Mouse (Mus musculus): ENCODE results near the gene Trio. TPM values are rescaled to one million over a fixed set of nuclear protein-coding genes. Genes with fewer than 3 reads are reported as not detected.

The Trio gene
- polyA plus RNA-seq, 1 experiment from 2014 or later: 48.5 TPM

- H3K27ac ChIP-seq: no peak overlapping the region
- peaks cover 75% of the 10 kb centered on the region for H3K4me1 ChIP-seq
Observed at GRCm38 (mm10) chr15:27790699-27791098, 234.9 kb downstream of the Trio start.

GRCm38 (mm10) chr15:27789325-27789724 is 236.3 kb downstream of the Trio start:
- Histone ChIP-seq H3K4me3 (no peak overlapping the region), H3K9me3 (replicated peaks) (no peaks in the 10 kb centered on the region), H3K4me2 (replicated peaks) (no peak overlapping the region; the same call in 1 of the 2 replicates), H3K27me3 (no peaks in the 10 kb centered on the region), H3K4me1 (peaks cover 84% of the 10 kb centered on the region), H3K36me3 (no peaks in the 10 kb centered on the region), H3K27ac (peak overlapping the region; percentile 93), H3K9ac (no peak overlapping the region)
- 64% methylated on average over 3 of the region's 3 CpGs for WGBS
- ATAC-seq (ENCODE audit: low FRiP score): no peak

More at GRCm38 (mm10) chr15:27790699-27791098, 234.9 kb downstream of the Trio start:
- no peak for ATAC-seq (ENCODE audit: low FRiP score)
- no peaks in the 10 kb centered on the region for H3K27me3 ChIP-seq
- no peaks in the 10 kb centered on the region for H3K36me3 ChIP-seq
- H3K4me2 ChIP-seq (replicated peaks): no peak overlapping the region
- H3K9ac ChIP-seq: no peak overlapping the region
- 91% methylated on average over 6 of the region's 6 CpGs for WGBS
- H3K4me3 ChIP-seq: no peak overlapping the region
- no peaks in the 10 kb centered on the region for H3K9me3 ChIP-seq (replicated peaks)

- WGBS: 34% methylated on average over 17 of the region's 17 CpGs
- Histone ChIP-seq H3K36me3 (no peaks in the 10 kb centered on the region), H3K9ac (peak overlapping the region; percentile 56), H3K4me1 (peaks cover 85% of the 10 kb centered on the region), H3K27ac (peak overlapping the region; percentile 93), H3K4me2 (replicated peaks) (peak overlapping the region; percentile 41), H3K27me3 (no peaks in the 10 kb centered on the region), H3K4me3 (peak overlapping the region; percentile 32), H3K9me3 (replicated peaks) (no peaks in the 10 kb centered on the region)
- ATAC-seq (ENCODE audit: low FRiP score): peak; percentile 21
Observed at GRCm38 (mm10) chr15:27788122-27788759, 237.4 kb downstream of the Trio start.

GRCm38 (mm10) chr15:27787151-27787550 is 238.5 kb downstream of the Trio start:
- WGBS: 77% methylated on average over 4 of the region's 4 CpGs
- Histone ChIP-seq H3K36me3 (no peaks in the 10 kb centered on the region), H3K9me3 (replicated peaks) (no peaks in the 10 kb centered on the region), H3K4me1 (peaks cover 85% of the 10 kb centered on the region), H3K4me2 (replicated peaks) (peak overlapping the region; percentile 41), H3K9ac (peak overlapping the region; percentile 56; the same call in 1 of the 2 replicates), H3K27me3 (no peaks in the 10 kb centered on the region), H3K27ac (peak overlapping the region; percentile 93), H3K4me3 (peak overlapping the region; percentile 32)
- ATAC-seq (ENCODE audit: low FRiP score): no peak

- ATAC-seq (ENCODE audit: low FRiP score): peak; percentile 17; the same call in 1 of the 2 replicates
- no peaks in the 10 kb centered on the region for H3K9me3 ChIP-seq (replicated peaks)
- 39% methylated on average over 11 of the region's 11 CpGs for WGBS
- H3K27me3 ChIP-seq: no peaks in the 10 kb centered on the region
- H3K4me1 ChIP-seq: peaks cover 86% of the 10 kb centered on the region
- H3K36me3 ChIP-seq: no peaks in the 10 kb centered on the region
- H3K27ac ChIP-seq: peak overlapping the region; percentile 93
- H3K4me3 ChIP-seq: peak overlapping the region; percentile 32
- H3K4me2 ChIP-seq (replicated peaks): peak overlapping the region; percentile 41
- peak overlapping the region; percentile 56; the same call in 1 of the 2 replicates for H3K9ac ChIP-seq
Observed at GRCm38 (mm10) chr15:27786418-27786817, 239.2 kb downstream of the Trio start.

- H3K4me1 ChIP-seq: peaks cover 96% of the 10 kb centered on the region
- peak overlapping the region; percentile 92 for H3K27ac ChIP-seq
- H3K36me3 ChIP-seq: no peaks in the 10 kb centered on the region
- H3K27me3 ChIP-seq: no peaks in the 10 kb centered on the region
- ATAC-seq (ENCODE audit: low FRiP score): no peak
- H3K4me3 ChIP-seq: no peak overlapping the region
- peak overlapping the region; percentile 41 for H3K4me2 ChIP-seq (replicated peaks)
- 56% methylated on average over 12 of the region's 12 CpGs for WGBS
- peak overlapping the region; percentile 4; the same call in 1 of the 2 replicates for H3K9ac ChIP-seq
- H3K9me3 ChIP-seq (replicated peaks): no peaks in the 10 kb centered on the region
Observed at GRCm38 (mm10) chr15:27785280-27786001, 240.2 kb downstream of the Trio start.

- WGBS: 40% methylated on average over 10 of the region's 10 CpGs
- Histone ChIP-seq H3K9me3 (replicated peaks) (no peaks in the 10 kb centered on the region), H3K4me3 (no peak overlapping the region), H3K27me3 (no peaks in the 10 kb centered on the region), H3K36me3 (no peaks in the 10 kb centered on the region), H3K4me1 (peaks cover 98% of the 10 kb centered on the region), H3K27ac (peak overlapping the region; percentile 92), H3K9ac (peak overlapping the region; percentile 5), H3K4me2 (replicated peaks) (peak overlapping the region; percentile 41)
- ATAC-seq (ENCODE audit: low FRiP score): peak; percentile 17; the same call in 1 of the 2 replicates
Observed at GRCm38 (mm10) chr15:27784126-27784563, 241.5 kb downstream of the Trio start.

- no peaks in the 10 kb centered on the region for H3K36me3 ChIP-seq
- peak overlapping the region; percentile 5 for H3K9ac ChIP-seq
- peak overlapping the region; percentile 41 for H3K4me2 ChIP-seq (replicated peaks)
- H3K4me3 ChIP-seq: no peak overlapping the region
- ATAC-seq (ENCODE audit: low FRiP score): peak; percentile 36; the same call in 1 of the 2 replicates
- peaks cover 98% of the 10 kb centered on the region for H3K4me1 ChIP-seq
- no peaks in the 10 kb centered on the region for H3K27me3 ChIP-seq
- 33% methylated on average over 12 of the region's 12 CpGs for WGBS
- no peaks in the 10 kb centered on the region for H3K9me3 ChIP-seq (replicated peaks)
- H3K27ac ChIP-seq: peak overlapping the region; percentile 92
Observed at GRCm38 (mm10) chr15:27783541-27784125, 242.0 kb downstream of the Trio start.

- no peaks in the 10 kb centered on the region for H3K27me3 ChIP-seq
- H3K4me1 ChIP-seq: peaks cover 98% of the 10 kb centered on the region
- H3K4me2 ChIP-seq (replicated peaks): peak overlapping the region; percentile 41
- WGBS: 40% methylated on average over 8 of the region's 8 CpGs
- no peaks in the 10 kb centered on the region for H3K9me3 ChIP-seq (replicated peaks)
- no peaks in the 10 kb centered on the region for H3K36me3 ChIP-seq
- peak overlapping the region; percentile 92 for H3K27ac ChIP-seq
- peak overlapping the region; percentile 5; the same call in 1 of the 2 replicates for H3K9ac ChIP-seq
- ATAC-seq (ENCODE audit: low FRiP score): no peak
- no peak overlapping the region for H3K4me3 ChIP-seq
Observed at GRCm38 (mm10) chr15:27783092-27783491, 242.6 kb downstream of the Trio start.

GRCm38 (mm10) chr15:27782383-27783036 is 243.1 kb downstream of the Trio start:
- no peaks in the 10 kb centered on the region for H3K9me3 ChIP-seq (replicated peaks)
- peaks cover 98% of the 10 kb centered on the region for H3K4me1 ChIP-seq
- H3K9ac ChIP-seq: no peak overlapping the region
- WGBS: 47% methylated on average over 15 of the region's 15 CpGs
- H3K27me3 ChIP-seq: no peaks in the 10 kb centered on the region
- ATAC-seq (ENCODE audit: low FRiP score): peak; percentile 23; the same call in 1 of the 2 replicates
- H3K4me3 ChIP-seq: no peak overlapping the region
- no peaks in the 10 kb centered on the region for H3K36me3 ChIP-seq
- H3K27ac ChIP-seq: peak overlapping the region; percentile 92
- peak overlapping the region; percentile 17; the same call in 1 of the 2 replicates for H3K4me2 ChIP-seq (replicated peaks)

GRCm38 (mm10) chr15:27779827-27780226 is 245.8 kb downstream of the Trio start:
- no peaks in the 10 kb centered on the region for H3K9me3 ChIP-seq (replicated peaks)
- H3K4me1 ChIP-seq: peaks cover 87% of the 10 kb centered on the region
- peak; percentile 51; the same call in 1 of the 2 replicates for ATAC-seq (ENCODE audit: low FRiP score)
- H3K4me3 ChIP-seq: no peak overlapping the region
- no peak overlapping the region for H3K4me2 ChIP-seq (replicated peaks)
- peak overlapping the region; percentile 81 for H3K27ac ChIP-seq
- no peaks in the 10 kb centered on the region for H3K36me3 ChIP-seq
- 18% methylated on average over 10 of the region's 10 CpGs for WGBS
- H3K27me3 ChIP-seq: no peaks in the 10 kb centered on the region
- H3K9ac ChIP-seq: no peak overlapping the region; the same call in 1 of the 2 replicates
